Mouse (Mus musculus) heart, adult 2 months (tissue): ENCODE data around the gene Cmtm3. TPM values are rescaled to one million over a fixed set of nuclear protein-coding genes. Genes with fewer than 3 reads are reported as not detected.

Source experiments
- DNase-seq, 2 experiments: peaks; one replicate each; pipeline ENCODE4 v3.0.0; 2021
- H3K27ac ChIP-seq: fragments of 200-600 bp; 2 replicates; pipeline ENCODE4 v1.8.1; 2022
- H3K27me3 ChIP-seq: fragments of 200-500 bp; 2 replicates; pipeline ENCODE4 v1.6.1; 2012; ENCODE audit warnings: mild to moderate bottlenecking, low read length, inconsistent platforms, mixed read lengths; ENCODE audit not compliant: control insufficient read depth, insufficient read depth
- H3K36me3 ChIP-seq: fragments of 200-500 bp; 2 replicates; pipeline ENCODE4 v1.6.1; 2012; ENCODE audit warnings: low read length, inconsistent platforms; ENCODE audit not compliant: control insufficient read depth, insufficient read depth
- H3K4me1 ChIP-seq: fragments of 200-500 bp; 2 replicates; pipeline ENCODE4 v1.6.1; 2011; ENCODE audit warnings: low read length; ENCODE audit not compliant: control insufficient read depth, insufficient read depth
- H3K4me3 ChIP-seq: fragments of 200-600 bp; 2 replicates; pipeline ENCODE4 v1.8.1; 2022
- H3K79me2 ChIP-seq: fragments of 200-500 bp; replicated peaks from 2 replicates; pipeline ENCODE4 v1.6.1; 2012; ENCODE audit warnings: mild to moderate bottlenecking, inconsistent platforms, low read length, moderate library complexity, mixed read lengths; ENCODE audit not compliant: control insufficient read depth, insufficient read depth
- H3K9ac ChIP-seq: fragments of 200-500 bp; 2 replicates; pipeline ENCODE4 v1.6.1; 2012; ENCODE audit warnings: low read depth, mild to moderate bottlenecking, control low read depth, inconsistent platforms, low read length, mixed read lengths
- CTCF ChIP-seq: fragments of 200-600 bp; IDR thresholded peaks from 2 replicates; pipeline ENCODE4 v1.8.1; 2022; ENCODE audit warnings: antibody characterized with exemption, mild to moderate bottlenecking, moderate library complexity
- EP300 ChIP-seq: fragments of 200-500 bp; IDR thresholded peaks from 2 replicates; pipeline ENCODE4 v1.6.1; 2011; ENCODE audit warnings: low read depth, low read length, control low read depth; ENCODE audit not compliant: insufficient read depth
- POLR2A ChIP-seq: fragments of 200-500 bp; IDR thresholded peaks from 2 replicates; pipeline ENCODE4 v1.6.1; 2011; ENCODE audit warnings: mild to moderate bottlenecking, low read depth, low read length, control low read depth; ENCODE audit not compliant: insufficient read depth
- WGBS: fragments of 180-500 bp; shearing (Covaris S2); methylation state at CpG from one replicate; pipeline ENCODE4 v1.1.7; 2018; 5-methylcytosine and 5-hydroxymethylcytosine counted together
- intact Hi-C: fragments of 180-260 bp; cut with DNase I; formaldehyde crosslinking; loops from one replicate; pipeline ENCODE4 v1.15.1; 2025
- polyA plus RNA-seq: library from polyadenylated mRNA; depleted of rRNA; stranded (reverse); fragments of >200 nt; gene quantifications from 2 replicates; pipeline ENCODE4 v1.2.3, GENCODE M21; 2012
- total RNA-seq, 2 experiments: library from RNA; stranded (reverse); gene quantifications; 2 replicates each; pipeline ENCODE4 v1.2.3; 2021

The Cmtm3 gene
- total and polyA plus RNA-seq, 3 experiments: 10.5 to 44.1 (median 16.4) TPM

- Histone ChIP-seq H3K4me3 (no peak overlapping the region), H3K79me2 (no peaks in the 10 kb centered on the region), H3K4me1 (no peaks in the 10 kb centered on the region), H3K27me3 (no peaks in the 10 kb centered on the region), H3K9ac (no peak overlapping the region), H3K27ac (no peak overlapping the region), H3K36me3 (no peaks in the 10 kb centered on the region)
- TF ChIP-seq EP300 (no peak), POLR2A (no peak), CTCF (no peak)
- DNase-seq: no peak
- 59% methylated on average over 13 of the region's 13 CpGs for WGBS
- intact Hi-C loops: no loop called here
Observed at GRCm38 (mm10) chr8:104350047-104350446, 10.8 kb downstream of the Cmtm3 start.

GRCm38 (mm10) chr8:104353186-104353585 is 14.0 kb downstream of the Cmtm3 start:
- intact Hi-C loops: no loop called here

GRCm38 (mm10) chr8:104354504-104354903 is 15.3 kb downstream of the Cmtm3 start:
- H3K4me1 ChIP-seq: no peaks in the 10 kb centered on the region
- TF ChIP-seq CTCF (no peak), POLR2A (no peak), EP300 (no peak)
- no peak for DNase-seq
- H3K27me3 ChIP-seq: no peaks in the 10 kb centered on the region
- WGBS: 75% methylated on average over 10 of the region's 10 CpGs
- H3K27ac ChIP-seq: no peak overlapping the region
- no peaks in the 10 kb centered on the region; the same call in 1 of the 2 replicates for H3K79me2 ChIP-seq
- H3K4me3 ChIP-seq: no peak overlapping the region
- H3K9ac ChIP-seq: no peak overlapping the region
- H3K36me3 ChIP-seq: no peaks in the 10 kb centered on the region
- intact Hi-C loops: no loop called here

More at GRCm38 (mm10) chr8:104353186-104353585, 14.0 kb downstream of the Cmtm3 start:
- Histone ChIP-seq H3K4me1 (no peaks in the 10 kb centered on the region), H3K36me3 (no peaks in the 10 kb centered on the region), H3K4me3 (no peak overlapping the region), H3K9ac (no peak overlapping the region), H3K79me2 (no peaks in the 10 kb centered on the region), H3K27me3 (no peaks in the 10 kb centered on the region), H3K27ac (no peak overlapping the region)
- DNase-seq: no peak
- no peak for TF ChIP-seq POLR2A
- peak; percentile 33 for TF ChIP-seq CTCF
- WGBS: 55% methylated on average over 5 of the region's 5 CpGs

GRCm38 (mm10) chr8:104358637-104359036 is 19.4 kb downstream of the Cmtm3 start:
- no peak for DNase-seq
- no peak overlapping the region for H3K4me3 ChIP-seq
- 77% methylated on average over 3 of the region's 3 CpGs for WGBS
- intact Hi-C loops: no loop called here
- H3K79me2 ChIP-seq: no peaks in the 10 kb centered on the region; the same call in 1 of the 2 replicates
- H3K9ac ChIP-seq: no peak overlapping the region
- H3K4me1 ChIP-seq: peaks cover 3% of the 10 kb centered on the region; the same call in 1 of the 2 replicates
- H3K36me3 ChIP-seq: no peaks in the 10 kb centered on the region
- H3K27me3 ChIP-seq: no peaks in the 10 kb centered on the region
- TF ChIP-seq POLR2A: no peak
- TF ChIP-seq CTCF: no peak
- no peak for TF ChIP-seq EP300
- no peak overlapping the region for H3K27ac ChIP-seq

GRCm38 (mm10) chr8:104359778-104360456 is 20.7 kb downstream of the Cmtm3 start:
- Histone ChIP-seq H3K4me3 (no peak overlapping the region), H3K36me3 (no peaks in the 10 kb centered on the region), H3K79me2 (no peaks in the 10 kb centered on the region; the same call in 1 of the 2 replicates), H3K9ac (no peak overlapping the region), H3K4me1 (peaks cover 3% of the 10 kb centered on the region; the same call in 1 of the 2 replicates), H3K27me3 (no peaks in the 10 kb centered on the region), H3K27ac (peak overlapping the region; percentile 33; the same call in 1 of the 2 replicates)
- DNase-seq: no peak
- intact Hi-C loops: no loop called here
- TF ChIP-seq EP300 (no peak), CTCF (no peak), POLR2A (no peak)
- 70% methylated on average over 15 of the region's 15 CpGs for WGBS

GRCm38 (mm10) chr8:104365695-104366094 is 26.5 kb downstream of the Cmtm3 start:
- TF ChIP-seq POLR2A (no peak), EP300 (no peak), CTCF (no peak)
- intact Hi-C loops: no loop called here
- H3K4me1 ChIP-seq: peaks cover 6% of the 10 kb centered on the region
- H3K9ac ChIP-seq: no peak overlapping the region
- no peaks in the 10 kb centered on the region for H3K79me2 ChIP-seq
- no peak for DNase-seq
- H3K27me3 ChIP-seq: no peaks in the 10 kb centered on the region
- H3K27ac ChIP-seq: no peak overlapping the region
- 88% methylated on average over 9 of the region's 9 CpGs for WGBS
- no peaks in the 10 kb centered on the region for H3K36me3 ChIP-seq
- no peak overlapping the region for H3K4me3 ChIP-seq
